Mouse (Mus musculus) cortical plate, adult 2 months (tissue): ENCODE data around the gene Pik3r5.

Experiments used
- CTCF ChIP-seq: fragments of 200-500 bp; IDR thresholded peaks from 2 replicates; pipeline ENCODE4 v1.5.1; 2011; ENCODE audit warnings: mild to moderate bottlenecking, control low read depth, low read length; ENCODE audit not compliant: insufficient read depth; ENCODE audit errors: extremely low read depth
- POLR2A ChIP-seq: fragments of 200-500 bp; IDR thresholded peaks from 2 replicates; pipeline ENCODE4 v1.6.1; 2011; ENCODE audit warnings: mild to moderate bottlenecking, low read length, control low read depth; ENCODE audit not compliant: insufficient read depth; ENCODE audit errors: extremely low read depth

- TF ChIP-seq CTCF: no peak
- no peak for TF ChIP-seq POLR2A
Measured at GRCm38 (mm10) chr11:68464260-68464659, 32.3 kb downstream of the Pik3r5 start.
